Mouse (Mus musculus) left cerebral cortex, adult 8-10 months (tissue): ENCODE results near the gene Sit1. TPM values are rescaled to one million over a fixed set of nuclear protein-coding genes. Genes with fewer than 3 reads are reported as not detected.

Experiments
- DNase-seq, 2 experiments: peaks; one replicate each; pipeline ENCODE4 v3.0.0; 2022; ENCODE audit warnings: low spot score in 2 of 2
- total RNA-seq, 4 experiments: library from RNA; stranded (reverse); gene quantifications; 2 replicates each; pipeline ENCODE4 v1.2.4; 2022

Sit1 gene
- under 1 TPM in 1 of 4 experiments, not detected in 3; 0.46 TPM for total RNA-seq

DNA sequence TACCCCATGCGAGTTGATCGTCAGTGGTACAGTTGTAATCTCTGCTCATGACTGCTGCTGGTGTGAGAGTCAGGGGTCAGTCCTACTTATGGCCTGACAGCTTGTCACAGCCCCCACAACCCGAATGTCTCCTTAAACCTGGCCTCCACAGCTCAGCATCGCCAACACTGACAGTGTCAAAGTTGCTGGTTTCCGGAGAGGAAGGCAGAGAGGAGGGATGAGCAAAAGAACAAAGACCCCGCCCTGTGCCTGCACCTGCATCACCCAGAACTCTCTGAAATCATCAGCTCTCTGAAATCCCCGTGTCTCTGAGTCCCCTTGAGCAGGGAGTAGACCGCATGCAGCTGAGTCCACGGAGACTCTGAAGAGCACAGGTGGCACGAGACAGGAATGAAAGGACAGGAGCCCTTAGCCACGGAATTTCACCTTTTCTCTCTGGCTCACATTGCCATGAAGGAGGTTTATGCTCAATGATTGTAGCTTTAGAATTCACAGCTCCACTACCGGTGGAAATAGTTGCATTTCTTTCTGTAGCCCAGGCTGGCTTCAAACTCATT lies at the start of gene Sit1:
Gene Sit1 (minus strand): TSS at position 200 of the 557 bp plus-strand sequence.
- no peak for DNase-seq

- no peak for DNase-seq
These were observed 49.7 kb upstream of the Sit1 start for GRCm38 (mm10) chr4:43533270-43533669.

DNA sequence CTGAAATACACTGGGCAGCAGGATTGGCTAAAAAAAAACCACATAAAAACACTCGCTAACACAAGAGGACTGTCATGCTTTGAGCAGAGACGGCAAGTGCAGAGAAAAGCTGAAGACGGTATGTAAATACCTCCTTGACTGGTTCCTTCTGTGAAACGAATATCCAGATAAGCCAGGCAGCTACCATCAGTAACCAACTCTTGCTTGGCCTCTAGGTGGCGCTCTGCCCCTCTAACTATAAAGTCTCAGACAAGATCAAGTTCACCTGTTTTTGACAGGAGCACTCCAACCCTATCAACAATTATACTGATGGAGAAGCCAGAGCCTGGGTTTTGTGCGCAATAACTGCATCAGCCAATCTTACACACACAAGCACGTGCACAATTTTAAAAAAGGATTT lies 47.0 kb upstream of the Sit1 start:
- DNase-seq = peak; percentile 47 to 54

DNA sequence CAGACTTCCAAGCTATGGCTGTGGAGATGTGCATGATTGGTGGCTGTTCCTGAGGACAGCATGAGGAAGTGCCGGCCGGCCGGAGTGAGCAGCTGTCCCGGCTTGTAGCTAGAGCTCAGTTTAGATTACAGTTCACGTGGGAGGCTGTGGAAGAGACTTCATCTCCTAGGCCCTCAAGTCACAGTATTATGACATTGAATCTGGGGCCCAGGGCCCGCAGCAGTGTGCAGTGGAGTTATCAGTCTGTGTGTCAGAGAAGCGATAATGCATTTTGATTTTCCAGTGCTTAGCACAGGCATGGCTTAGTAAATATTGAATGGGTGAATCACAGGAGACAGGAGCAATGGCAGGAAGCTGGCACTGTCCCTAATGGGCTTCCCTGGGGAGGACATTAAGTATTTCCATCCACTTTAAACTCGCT lies 46.6 kb upstream of the Sit1 start:
- no peak for DNase-seq

GRCm38 (mm10) chr4:43528487-43528886 lies 45.0 kb upstream of the Sit1 start:
- no peak for DNase-seq

DNA sequence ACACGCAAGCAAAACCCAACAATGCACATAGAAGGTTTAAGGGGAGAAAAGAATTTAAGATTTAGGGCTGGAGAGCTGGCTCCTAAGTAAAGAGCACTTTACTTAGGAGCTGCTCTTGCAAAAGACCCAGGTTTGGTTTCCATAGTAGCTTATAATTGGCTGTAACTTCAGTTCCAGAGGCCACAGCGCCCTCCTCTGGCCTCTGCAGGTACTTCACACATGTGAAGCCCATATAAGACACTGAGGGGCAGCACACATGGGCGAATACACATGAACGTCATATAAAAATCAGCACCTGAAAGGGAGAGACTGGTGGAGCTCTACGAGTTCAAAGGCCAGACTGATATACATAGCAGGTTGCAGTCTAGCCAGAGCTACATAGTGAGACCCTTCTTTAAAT lies 44.3 kb upstream of the Sit1 start:
- no peak for DNase-seq

- peak; percentile 58 to 91 for DNase-seq
These were observed 36.4 kb upstream of the Sit1 start for GRCm38 (mm10) chr4:43519956-43520355.

- DNase-seq = no peak
These were observed 36.0 kb upstream of the Sit1 start for GRCm38 (mm10) chr4:43519551-43519950.

DNA sequence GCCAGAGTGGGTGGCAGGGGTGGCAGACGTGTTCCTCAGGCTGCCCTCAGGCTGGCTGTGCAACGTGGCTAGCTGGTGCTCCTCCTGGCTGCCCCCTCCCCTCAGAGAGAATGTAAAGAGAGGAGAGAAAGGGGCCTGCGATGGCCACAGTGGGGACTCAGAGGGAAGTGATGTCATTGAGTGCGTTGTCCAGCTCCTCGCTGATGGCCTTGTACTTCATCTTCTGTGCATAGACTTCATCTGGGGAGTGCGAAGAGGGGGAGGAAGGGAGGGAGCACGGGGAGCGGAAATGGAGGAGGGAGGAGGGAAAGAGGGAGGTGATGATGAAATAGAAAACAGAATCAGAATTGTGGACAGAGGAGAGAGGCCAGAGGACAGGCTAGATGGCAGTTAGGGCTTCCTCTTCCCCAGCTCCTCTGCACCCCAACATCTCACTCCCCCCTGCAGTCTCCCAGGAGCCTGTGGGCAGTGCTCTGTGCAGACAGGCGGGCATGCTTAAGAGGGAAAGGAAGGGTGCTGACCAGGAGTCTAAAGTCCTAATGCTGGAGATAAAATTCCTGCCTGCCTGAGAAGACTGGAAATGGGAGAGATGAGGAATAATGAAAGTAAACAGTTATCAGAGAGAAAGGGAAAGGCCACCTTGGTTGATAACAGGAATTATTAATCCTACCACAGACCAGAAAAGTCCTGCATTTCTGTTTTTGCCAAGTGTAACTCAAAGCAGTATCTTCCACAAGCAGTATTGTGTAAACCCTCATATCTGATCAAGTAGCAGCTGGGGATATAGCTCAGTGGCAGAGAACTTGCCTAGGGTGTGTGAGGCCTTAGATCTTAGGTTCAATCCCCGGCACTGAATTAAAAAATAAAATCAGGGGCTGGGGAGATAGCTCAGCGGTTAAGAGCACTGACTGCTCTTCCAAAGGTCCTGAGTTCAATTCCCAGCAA lies 32.5 kb upstream of the Sit1 start:
- no peak for DNase-seq

DNA sequence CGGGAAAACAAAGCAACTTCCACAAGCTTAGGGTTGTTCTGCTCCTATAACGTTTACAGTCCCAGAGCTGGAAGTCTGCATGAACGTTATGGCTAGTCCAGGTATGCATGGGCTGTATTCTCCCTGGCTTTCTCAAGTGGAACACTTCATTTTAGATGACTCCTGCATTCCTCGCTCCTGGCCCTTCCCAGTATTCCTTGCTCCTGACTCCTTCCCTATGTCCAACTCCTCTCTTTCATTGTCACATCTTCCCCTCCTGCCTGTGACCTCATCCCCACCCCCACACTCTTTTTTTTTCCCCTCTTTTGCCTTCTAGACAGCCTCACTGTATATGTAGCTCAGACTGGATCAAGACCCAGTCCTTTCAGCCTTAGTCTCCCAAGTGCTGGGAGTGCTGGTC lies 30.3 kb upstream of the Sit1 start:
- DNase-seq = no peak

- no peak for DNase-seq
These were observed 29.8 kb upstream of the Sit1 start for GRCm38 (mm10) chr4:43513300-43513699.

- DNase-seq = no peak
These were observed 29.1 kb upstream of the Sit1 start for GRCm38 (mm10) chr4:43512653-43513052.

- no peak for DNase-seq
These were observed 28.3 kb upstream of the Sit1 start for GRCm38 (mm10) chr4:43511675-43512454.

GRCm38 (mm10) chr4:43509109-43509508 lies 25.6 kb upstream of the Sit1 start:
- no peak for DNase-seq

- peak in 1 of 2 experiments; percentile 41 for DNase-seq
These were observed 25.1 kb upstream of the Sit1 start for GRCm38 (mm10) chr4:43508666-43508997.

DNA sequence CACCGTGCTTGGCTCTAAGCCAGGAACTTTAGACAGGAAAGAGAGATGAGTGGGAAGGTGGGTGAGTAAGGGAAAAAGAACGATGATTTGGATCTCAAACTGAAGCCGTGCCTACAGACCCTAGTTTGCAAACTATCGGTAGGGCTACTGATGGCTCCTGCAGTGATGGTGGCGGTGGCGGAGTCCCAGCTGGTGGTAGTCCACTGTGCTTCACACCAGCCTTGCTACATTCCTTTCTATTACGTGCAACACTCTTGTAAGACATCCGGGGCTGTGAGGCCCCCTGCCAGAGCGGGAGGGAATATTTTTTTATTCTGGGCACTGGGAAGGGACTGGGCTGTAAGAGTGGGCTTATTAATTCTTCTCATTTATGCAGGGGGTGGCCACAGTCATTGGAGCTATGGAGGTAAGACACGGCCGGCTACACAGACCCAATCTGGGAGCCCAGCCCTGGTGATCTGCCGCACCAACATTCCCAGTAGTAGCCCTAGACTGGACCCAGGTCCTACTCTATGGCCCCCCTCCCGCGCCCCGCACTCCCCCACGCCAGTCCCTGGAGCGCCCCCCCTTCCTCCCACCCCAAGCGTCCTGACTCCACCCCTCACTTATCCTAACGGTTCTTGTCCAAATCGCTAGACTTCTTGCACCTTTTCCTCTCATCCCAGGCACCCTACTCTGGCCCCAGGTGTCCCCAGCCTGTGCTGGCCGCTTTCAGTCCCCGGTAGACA lies 24.6 kb upstream of the Sit1 start:
- DNase-seq = no peak

- no peak for DNase-seq
These were observed 23.1 kb upstream of the Sit1 start, which contains the start of gene Car9 for GRCm38 (mm10) chr4:43506536-43507185. Gene Car9 (plus strand): TSS chr4:43506966.

DNA sequence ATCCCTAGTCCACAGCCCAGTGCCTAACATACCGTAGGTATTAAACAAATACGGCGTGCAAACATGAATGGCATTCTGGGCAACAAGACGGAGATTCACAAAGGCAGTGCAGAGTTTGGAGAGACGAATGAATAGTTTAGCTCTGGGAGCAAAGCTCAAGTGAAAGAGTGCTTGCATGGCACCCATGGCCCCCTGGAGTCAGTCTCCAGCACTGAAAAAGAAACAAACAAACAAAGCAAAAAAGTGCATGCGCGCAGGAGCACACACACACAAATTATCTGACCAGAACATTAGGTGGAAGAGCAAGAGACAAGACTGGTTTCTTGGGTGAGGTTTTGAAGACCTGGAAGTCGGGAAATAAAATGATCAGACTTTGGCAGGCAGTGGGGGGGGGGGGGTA lies 22.5 kb upstream of the Sit1 start:
- no peak for DNase-seq

GRCm38 (mm10) chr4:43504269-43504668 lies 20.7 kb upstream of the Sit1 start:
- DNase-seq = no peak

DNA sequence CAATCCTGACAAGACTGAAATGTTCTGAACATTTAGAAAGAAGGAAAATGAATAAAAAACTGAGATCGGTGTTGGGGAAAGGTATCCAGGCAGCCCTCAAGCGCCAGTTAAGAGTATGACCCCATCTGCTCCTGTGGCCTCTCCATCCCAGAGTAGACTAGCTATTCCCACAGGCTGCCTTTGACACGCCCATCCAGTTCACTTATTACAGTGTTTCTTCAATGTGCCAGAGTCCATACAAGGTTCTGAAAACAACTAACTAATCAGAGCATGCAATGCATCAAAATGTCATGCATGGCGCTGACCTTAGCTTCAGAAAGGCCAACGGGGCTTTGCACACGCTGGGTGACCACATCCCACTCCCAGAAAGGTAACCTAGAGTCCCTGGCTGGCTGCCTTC lies 20.0 kb upstream of the Sit1 start:
- no peak for DNase-seq

GRCm38 (mm10) chr4:43503041-43503440 lies 19.5 kb upstream of the Sit1 start:
- DNase-seq = no peak
